Mouse (Mus musculus) T-helper 17 cell (primary cell): ENCODE measurements around the gene Mrpl44.

Experiments used
- in situ Hi-C, 2 experiments: fragments of 300-600 bp; cut with MboI, MseI; formaldehyde crosslinking; loops; 1 replicate in 1 of 2; 2 replicates in 1 of 2; pipeline ENCODE4 v1.15.1; 2025; ENCODE audit warnings: high pct_unique_total_duplicates in 2 of 2

Mrpl44 gene

DNA sequence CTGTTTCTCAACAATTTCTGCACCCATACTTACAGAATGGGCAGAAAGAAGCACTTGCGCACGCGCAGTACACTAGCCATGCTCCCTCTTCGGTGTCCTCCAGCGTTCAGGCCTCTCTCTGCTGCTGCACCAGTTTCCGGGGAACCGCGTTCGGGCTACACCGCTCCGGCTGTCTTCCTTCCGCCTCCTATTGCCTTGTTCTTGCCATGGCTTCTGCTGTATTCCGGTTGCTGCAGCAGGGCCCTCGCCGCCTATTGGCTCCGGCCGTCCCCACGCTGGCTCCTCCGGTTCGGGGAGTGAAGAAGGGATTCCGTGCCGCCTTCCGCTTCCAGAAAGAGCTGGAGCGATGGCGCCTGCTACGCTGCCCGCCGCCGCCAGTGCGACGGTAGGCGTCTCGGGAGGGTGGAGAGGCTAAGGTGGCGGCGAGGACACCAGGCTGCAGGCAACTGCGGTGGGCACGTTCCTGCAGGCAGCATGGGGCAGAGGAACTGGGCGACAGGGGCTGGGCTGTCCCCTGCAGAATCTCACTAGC, at the start of gene Mrpl44, which contains the start of gene Wdfy1:
Mrpl44 (plus strand) TSS at position 92 of the 532 bp plus-strand sequence.
Wdfy1 (minus strand) TSS at position 217 of the 532 bp plus-strand sequence.
- in situ Hi-C loops = no loop called here

DNA sequence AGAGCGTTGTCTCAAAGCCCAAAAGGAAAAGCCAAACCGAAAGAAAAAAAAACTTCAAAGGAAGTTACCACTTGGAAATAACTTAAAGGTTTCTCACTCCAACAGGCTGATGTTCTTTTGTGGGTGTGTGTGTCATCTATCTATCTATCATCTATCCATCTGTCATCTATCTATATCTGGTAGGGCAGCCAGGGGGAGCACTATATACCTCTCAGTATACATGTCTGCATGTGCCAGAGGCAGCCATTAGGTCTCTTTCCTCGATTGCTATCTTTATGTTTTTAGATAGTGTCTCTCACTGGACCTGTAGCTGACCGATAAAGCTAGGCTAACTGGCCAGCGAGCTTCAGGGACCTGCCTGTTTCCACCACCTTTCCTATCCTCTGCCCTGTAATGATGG, 41.0 kb upstream of the Mrpl44 start:
- in situ Hi-C loops = no loop called here

DNA sequence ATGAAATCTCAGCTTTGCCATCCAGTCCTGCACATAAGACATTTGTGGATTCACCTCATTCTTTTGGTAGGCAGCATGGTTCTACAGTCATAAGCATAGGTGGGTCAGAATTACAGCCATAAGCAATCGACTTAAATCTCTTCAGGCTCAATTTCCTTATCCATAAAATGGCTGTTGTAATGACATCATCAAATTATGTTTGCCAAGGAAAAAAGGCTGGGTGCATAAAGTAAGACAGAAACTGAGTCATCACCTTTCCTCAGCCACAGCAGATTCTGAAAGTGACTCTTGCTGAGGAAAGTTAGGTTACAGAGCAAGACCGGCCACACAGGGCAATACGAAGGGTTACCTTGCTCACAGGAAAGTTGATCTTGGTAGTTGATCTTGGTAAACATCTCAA, 39.4 kb upstream of the Mrpl44 start:
- in situ Hi-C loops = no loop called here

DNA sequence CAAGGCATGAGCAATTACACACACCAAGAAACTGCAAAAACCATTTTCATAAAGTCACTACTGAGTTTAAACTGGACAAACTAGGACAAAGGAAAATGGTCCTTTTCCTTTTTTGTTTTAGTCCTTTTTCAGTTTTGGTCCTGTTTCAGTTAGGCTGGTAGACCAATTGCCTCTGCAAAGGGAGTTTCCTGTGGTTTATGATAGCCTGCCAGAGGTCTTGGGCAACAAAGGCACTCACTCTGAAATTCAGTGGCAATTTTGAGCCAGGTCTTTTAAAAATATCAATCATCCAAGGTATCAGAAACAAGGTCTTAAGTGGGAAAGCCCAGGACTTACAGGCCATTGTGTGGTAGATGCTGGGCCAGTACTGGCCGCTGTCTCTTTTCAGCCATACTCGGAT, 36.1 kb upstream of the Mrpl44 start:
- in situ Hi-C loops = no loop called here

DNA sequence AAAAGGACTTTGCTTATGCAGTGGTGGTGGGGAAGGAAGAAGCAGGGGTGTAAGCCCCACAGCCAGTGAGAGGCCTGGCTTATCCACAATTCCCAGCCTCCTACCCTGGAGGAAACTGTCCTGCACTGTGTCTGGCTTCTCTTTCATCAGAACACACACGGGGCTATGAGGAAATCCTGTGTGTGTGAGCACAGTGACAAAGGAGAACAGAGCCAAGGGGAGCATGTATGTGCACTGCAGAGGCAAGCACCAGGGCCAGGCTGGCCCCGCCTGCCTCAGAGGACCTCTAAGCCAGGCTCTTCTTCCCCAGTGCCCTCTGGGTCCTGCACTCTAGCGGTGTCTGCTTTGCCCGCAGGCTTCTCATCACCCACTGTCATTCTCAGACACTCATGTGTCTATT, 34.8 kb upstream of the Mrpl44 start:
- in situ Hi-C loops = no loop called here

DNA sequence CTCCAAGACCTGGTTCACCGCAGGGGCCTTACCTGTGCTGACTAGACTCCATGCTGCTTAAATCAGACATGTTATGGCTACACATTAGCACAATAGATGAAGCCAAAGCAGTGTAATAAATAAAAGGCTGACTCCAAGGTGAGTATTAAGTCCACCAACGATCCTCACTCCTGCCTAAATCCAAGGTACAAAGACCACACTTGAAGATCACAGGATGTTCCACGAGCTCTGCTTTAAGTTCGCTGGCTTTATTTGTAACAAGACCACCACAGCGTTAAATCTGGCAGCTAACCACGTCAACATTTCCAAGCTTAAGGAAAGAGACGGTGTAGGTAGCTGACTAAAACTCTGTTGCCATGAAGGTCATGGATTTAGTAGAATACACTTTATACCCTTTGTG, 32.9 kb upstream of the Mrpl44 start:
- in situ Hi-C loops = no loop called here

DNA sequence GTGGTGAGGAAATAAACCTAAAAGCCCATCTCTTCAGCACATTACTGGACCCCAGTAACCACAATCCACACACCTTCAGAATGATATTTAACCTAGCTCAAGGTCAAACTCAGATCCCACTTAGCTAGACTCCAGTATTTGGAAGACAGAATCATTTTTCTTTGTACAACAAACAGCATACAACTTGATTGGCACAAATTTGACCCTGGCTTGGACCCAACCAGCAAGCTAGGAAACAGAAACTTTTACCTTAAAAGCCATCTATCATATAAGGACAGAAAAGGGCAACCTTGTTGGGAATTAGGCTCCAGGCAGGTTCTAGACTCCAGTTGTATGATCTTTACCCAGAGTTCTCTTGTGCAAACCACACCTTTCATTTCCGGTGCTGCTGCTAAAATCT, 32.4 kb upstream of the Mrpl44 start:
- in situ Hi-C loops = no loop called here

DNA sequence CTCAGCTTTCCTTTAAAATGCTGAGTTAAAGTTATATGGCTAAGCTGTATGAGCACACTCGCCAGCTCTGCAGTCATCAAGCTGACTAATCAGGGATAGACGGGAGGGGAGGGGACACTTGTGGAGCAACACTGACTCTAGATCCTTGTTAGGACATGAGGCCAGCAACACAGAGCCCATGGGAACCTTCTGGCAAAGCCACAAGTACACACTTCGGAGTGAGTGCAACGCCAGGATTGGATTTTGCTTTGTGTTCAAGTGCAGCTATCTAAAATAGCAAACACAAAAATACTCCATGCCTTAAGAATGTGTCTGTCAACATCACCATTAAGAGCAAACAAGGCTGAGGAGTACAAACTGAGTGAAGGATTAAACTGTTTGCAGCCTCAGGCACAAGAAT, 29.8 kb upstream of the Mrpl44 start:
- in situ Hi-C loops = no loop called here

DNA sequence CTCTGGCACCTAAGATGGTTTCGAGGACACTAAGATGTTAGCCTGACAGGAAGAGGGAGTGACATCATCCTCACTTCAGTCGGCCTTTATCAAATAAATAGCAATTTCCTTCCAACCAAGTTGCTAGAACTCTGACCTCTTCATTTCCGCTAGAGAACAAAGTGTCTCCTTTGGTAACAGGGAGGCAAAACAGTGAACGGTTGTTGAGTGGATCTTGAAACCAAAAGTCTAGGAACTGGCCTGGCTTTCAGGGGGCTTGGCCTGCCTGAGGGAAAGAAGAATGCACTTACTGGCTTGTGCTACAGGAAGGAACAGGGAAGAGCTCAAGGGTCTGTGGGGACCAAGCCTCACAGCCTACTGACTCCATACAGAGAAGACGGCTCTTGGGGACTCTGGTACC, 24.6 kb upstream of the Mrpl44 start:
- in situ Hi-C loops = loop anchor here (25.0 kb wide), 3 partner anchors 986 to 1214 kb away; partner anchors contain the start of gene Dock10 (in 1 of the 2)

DNA sequence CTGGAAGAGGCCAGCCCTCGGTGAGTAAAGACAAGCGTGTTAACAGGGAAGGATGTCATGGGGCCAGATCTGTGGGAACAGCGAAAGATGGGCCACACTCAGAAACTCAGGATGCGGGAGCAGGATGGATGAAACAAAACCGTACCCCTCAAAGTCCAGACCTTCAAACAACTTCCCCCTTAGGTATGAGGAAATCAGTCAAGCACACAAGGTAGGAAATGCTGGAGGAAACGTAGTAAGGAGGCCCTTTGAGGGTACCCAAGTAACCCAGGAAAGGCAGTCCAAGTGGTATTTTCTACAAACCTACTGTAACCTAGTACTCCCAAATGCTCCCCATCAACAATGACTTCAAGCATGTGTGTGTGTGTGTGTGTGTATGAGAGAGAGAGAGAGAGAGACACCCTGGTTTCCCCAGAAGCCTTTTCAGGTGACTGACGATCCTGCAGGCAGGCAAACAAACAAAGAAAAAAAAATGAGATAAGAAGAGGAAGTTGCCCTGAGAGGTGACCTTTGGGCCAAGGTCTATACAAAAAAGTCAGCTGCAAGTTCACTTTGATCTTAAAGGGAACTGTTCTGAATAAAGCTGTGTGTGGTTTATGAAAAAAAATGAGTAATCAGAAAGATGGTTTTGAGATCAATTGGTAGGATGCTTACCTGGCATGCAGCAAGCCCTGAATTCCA, 23.7 kb upstream of the Mrpl44 start:
- in situ Hi-C loops = loop anchor here (25.0 kb wide), 3 partner anchors 985 to 1215 kb away; partner anchors contain the start of gene Dock10 (in 1 of the 2)

DNA sequence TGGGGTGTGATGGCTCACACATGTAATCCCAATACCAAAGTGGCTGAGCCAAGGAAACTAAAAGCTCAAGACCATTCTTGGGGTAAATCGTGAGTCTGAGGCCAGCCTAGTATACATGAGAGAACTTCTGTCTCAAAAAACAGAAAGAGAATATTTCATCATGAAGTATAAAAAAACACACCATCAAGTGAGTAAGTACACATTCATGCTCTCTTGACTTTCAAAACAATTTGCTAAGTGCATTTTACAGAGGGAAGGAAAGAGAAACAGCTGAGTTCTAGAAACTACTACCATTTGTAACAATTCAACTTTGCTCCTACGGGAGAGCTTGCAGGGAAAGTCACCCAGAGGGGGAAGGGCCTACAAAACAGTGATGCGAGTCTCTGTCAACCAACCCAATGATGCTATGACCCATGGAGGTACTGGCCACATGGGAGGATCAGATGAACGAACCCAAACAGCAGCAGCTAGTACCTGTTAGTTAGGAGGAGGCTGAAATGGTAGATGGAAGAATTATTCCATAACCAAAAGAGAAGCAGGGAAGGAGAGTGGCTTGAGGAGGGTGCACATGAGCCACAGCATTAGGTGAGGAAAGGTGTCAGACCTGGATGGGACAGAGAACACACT, 23.0 kb upstream of the Mrpl44 start:
- in situ Hi-C loops = loop anchor here (25.0 kb wide), 3 partner anchors 984 to 1216 kb away; partner anchors contain the start of gene Dock10 (in 1 of the 2)

DNA sequence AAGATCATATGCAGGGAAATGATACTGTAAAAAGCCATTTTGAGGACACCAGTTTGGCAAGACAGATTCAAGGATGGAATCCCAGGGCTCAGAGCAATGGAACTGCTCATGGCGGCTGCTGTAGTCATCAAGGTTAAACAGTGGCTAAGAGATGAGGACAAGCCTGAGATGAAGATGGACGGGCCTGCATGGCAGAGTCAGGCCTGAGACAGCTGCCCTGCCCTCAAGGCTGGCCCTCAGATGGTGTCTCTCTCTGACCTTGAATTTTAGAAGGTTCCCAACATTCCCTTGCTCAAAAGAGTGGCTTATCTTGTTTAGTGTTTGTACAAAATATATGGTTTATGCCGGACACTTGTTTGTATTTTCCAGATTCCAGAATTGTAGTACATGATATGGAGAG, 22.4 kb upstream of the Mrpl44 start:
- in situ Hi-C loops = loop anchor here (25.0 kb wide), 3 partner anchors 984 to 1216 kb away; partner anchors contain the start of gene Dock10 (in 1 of the 2)

DNA sequence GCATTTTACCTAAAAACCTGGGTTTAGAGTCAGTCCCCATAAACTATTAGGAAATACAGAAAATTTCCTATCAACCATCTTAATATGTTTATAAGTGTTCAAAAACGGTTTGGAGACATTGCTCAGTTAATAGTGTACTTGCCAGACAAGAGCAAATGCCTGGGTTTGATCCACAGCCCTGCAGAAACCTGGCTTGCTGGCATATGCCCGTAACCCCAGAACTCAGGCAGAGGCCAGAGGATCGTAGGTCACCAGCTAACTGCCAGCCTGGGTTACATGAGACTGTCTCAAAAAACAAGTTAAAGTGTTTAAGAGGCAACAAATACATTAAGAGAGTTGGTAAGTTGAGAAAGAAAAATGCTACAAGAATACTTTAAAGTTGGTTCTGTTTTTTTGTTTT, 20.9 kb upstream of the Mrpl44 start:
- in situ Hi-C loops = loop anchor here (25.0 kb wide), 3 partner anchors 982 to 1218 kb away; partner anchors contain the start of gene Dock10 (in 1 of the 2)

DNA sequence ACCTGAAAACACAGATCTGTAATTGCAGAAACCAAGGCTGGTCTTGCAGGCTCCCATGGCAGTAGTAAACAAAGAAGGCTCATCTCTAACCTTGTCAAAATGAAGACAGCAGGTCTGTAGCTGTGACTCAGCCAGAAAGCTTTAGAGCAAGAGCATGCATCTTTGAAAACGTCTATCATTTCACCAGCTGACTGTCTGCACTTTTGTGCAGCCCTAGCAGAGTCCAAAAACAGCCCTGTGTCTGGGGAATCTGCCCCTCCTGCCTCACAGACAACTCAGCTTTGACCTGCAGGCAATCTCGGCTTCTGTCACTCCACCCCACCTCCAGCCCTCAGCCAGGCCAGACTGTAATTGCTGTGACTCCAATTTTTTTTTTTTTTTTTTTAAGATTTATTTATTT, 20.4 kb upstream of the Mrpl44 start:
- in situ Hi-C loops = loop anchor here (25.0 kb wide), 3 partner anchors 982 to 1218 kb away; partner anchors contain the start of gene Dock10 (in 1 of the 2)

DNA sequence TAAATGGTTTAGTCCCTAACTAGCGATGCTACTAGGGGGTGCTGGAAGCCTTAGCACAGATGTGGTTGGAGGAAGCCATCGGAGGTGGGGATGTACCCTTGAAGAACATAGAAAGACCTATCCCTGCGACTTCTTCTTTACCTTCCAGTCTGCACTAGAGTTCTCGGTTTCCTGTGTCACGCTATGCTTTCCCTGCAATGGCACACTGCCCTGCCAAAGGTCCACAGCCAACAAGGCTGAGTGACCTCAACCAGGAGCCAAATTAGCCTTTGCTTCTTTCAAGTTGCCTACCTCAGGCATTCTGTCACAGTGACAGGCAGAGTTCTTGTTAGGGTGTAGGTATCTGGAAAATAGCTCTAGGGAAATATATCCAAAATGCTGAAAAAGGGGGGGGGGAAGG, 19.4 kb upstream of the Mrpl44 start:
- in situ Hi-C loops = loop anchor here (25.0 kb wide), 3 partner anchors 981 to 1219 kb away; partner anchors contain the start of gene Dock10 (in 1 of the 2)

DNA sequence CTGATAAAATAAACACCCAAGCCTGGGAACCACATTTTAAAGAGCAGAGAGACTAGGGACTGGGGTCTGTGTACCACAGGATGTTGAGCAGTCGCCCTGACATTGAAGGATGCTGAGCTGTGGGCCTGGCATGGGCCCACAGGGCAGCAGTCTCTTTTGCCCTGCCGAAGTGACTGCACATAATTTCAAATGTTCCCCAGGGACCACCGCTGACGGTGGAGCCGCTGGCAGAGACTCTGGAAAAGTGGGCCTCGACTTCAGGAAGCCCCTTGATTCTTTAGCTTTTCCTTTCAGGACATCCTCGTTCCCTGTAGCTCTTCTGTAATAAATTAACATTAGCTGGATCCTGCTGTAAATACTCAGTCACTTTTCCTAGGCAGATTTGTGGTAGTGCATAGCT, 18.7 kb upstream of the Mrpl44 start:
- in situ Hi-C loops = loop anchor here (25.0 kb wide), 3 partner anchors 980 to 1220 kb away; partner anchors contain the start of gene Dock10 (in 1 of the 2)

DNA sequence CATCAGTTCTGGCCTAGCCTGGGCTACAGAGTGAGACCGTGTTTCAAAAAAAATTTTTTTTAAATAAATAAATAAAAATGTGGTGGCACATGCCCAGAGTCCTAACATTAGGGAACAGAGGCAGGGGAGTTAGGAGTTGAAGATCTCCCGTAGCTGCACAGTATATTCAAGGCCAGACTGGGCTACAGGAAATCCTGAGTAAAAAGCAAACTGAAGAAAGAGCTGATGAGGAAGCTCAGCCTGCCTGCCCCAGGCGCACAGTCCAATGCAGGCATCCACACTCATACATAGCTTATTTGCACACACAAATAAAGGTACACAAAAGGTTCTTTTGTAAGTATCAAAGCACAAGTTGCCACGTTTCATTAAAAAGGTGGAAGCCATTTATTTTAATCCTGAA, 18.2 kb upstream of the Mrpl44 start:
- in situ Hi-C loops = loop anchor here (25.0 kb wide), 3 partner anchors 980 to 1220 kb away; partner anchors contain the start of gene Dock10 (in 1 of the 2)

DNA sequence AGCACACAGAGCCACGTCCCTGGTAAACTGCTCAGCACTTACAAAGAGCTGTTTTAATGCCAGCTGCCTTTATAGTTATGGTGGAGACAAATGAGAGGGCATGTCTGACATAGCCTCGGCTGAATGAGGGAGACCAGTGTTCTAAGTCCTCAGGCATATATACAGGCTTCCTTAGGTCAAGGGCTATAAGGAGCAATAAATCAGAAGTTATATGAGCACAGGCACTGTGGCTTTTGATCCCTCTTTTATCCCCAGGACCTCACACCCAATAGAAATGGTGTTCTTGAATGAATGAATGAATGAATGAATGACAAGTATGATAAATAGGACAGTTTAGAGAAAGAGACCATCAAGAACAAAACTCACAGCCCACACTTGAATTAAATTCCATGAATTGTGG, 16.8 kb upstream of the Mrpl44 start:
- in situ Hi-C loops = loop anchor here (25.0 kb wide), 3 partner anchors 978 to 1222 kb away; partner anchors contain the start of gene Dock10 (in 1 of the 2)

DNA sequence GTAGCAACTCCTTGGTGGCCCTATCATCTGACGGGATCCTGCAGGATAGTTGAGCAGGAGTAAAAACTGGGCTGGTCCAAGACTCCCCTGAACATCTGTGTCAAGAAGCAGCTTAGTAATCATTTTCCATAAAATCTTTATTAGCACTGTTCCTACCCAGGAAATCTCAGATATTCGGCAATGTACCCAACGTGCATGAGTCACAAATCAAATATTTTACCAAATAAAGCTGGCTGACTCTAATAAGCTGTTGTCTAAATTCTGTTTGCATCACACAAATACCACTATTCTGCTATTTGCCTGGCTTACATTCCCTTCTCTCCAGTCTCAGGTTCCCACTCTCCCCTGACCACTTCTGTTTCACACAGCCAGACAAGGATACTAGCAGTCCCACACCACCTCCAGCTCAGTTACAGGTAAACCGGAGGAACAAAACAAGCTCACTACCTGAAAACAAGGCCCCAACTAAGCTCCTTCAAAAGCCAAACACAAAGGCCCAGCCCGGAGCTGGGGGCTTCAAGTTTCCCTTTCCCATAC, 16.3 kb upstream of the Mrpl44 start:
- in situ Hi-C loops = loop anchor here (25.0 kb wide), 3 partner anchors 978 to 1222 kb away; partner anchors contain the start of gene Dock10 (in 1 of the 2)

DNA sequence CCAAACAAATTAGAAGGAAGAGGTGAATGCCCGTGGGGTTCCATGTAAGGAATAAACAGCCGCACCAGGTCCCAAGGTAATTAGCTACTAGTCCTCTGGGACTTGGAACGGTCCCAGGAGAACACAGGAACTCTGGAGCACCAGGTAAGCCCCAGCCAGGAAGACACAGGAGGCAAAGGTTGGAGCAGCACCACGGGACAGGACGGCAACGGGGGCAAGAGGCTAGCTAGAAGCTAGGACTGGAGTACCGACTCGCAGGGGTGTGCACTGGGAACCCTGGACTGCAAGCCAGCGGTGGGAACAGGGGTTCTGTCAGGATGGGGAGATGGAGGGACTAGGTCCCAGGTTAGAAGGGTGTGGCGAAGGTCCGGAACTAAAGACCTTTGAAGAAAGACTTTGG, 15.2 kb upstream of the Mrpl44 start:
- in situ Hi-C loops = loop anchor here (5.0 to 25.0 kb wide), 6 partner anchors 48 to 1414 kb away; partner anchors contain the start of gene Dock10 (in 1 of the 2)

DNA sequence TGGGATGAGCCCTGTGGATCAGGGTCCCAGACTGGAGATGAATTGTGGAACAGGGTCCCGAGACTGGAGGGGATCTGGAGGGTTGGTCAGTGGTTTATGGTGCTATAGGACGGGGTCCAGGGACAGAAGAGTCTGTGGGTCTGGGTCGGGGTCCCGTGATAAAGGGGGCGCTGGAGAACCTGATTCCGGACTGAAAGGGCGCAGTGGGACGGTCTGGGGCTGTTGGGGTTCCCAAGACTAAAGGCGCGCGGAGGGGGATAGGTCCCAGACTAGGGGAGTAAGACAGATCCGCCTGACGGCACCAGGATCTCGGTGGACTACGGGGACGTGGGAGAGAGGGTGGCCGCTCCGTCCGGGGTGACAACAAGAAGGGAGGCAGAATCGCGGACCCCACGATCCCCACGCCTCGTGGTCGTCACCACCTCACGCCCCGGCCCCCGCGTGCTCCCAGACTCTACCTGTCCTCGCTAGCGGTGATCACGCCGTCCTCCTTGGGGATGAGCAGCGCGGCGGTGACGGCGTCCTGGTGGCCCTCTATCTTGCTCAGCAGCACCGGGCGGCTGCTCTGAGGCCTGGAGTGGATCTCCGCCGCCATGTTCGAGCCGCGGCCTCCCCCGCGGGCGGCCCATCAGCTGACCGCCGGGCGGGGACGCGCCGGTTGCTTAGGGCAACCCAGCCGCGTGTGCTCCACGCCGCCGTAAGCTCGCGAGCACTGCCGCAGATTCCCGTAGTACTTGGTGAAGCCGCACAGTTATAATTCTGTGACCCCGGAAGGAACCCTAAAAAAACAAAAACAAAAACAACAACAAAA, 14.5 kb upstream of the Mrpl44 start:
- in situ Hi-C loops = loop anchor here (5.0 to 25.0 kb wide), 6 partner anchors 49 to 1413 kb away; partner anchors contain the start of gene Dock10 (in 1 of the 2)
